Mouse (Mus musculus): ENCODE data around the gene Cd82.

GRCm38 (mm10) chr2:93433543-93433942 lies 29.4 kb downstream of the Cd82 start:
- no peak for TF ChIP-seq E2F4 (IDR thresholded peaks at IDR 0.05; ENCODE audit: insufficient replicate concordance, low read depth, low read length)
- TF ChIP-seq CTCF (conservative IDR thresholded peaks at IDR 0.05 in 1 of 2, IDR thresholded peaks at IDR 0.05 in 1 of 2; ENCODE audit: low read depth in 2 of 2, low read length in 2 of 2) = no peak
- TF ChIP-seq ZC3H11A (IDR thresholded peaks at IDR 0.05; ENCODE audit: low read depth, low read length) = no peak
- TF ChIP-seq BHLHE40 (IDR thresholded peaks at IDR 0.05; ENCODE audit: low read depth, low read length) = no peak
- TF ChIP-seq ELF1 (IDR thresholded peaks at IDR 0.05; ENCODE audit: low read depth, low read length) = no peak
- no peak for TF ChIP-seq PAX5 (IDR thresholded peaks at IDR 0.05; ENCODE audit: low read length)
